Mouse (Mus musculus): ENCODE results near the gene Gm5294.
A peak's percentile ranks its signal among the peaks of the same experiment; 100 is the strongest.

The Gm5294 gene

GRCm38 (mm10) chr5:138819780-138820179, at the start of gene Gm5294:
Gene Gm5294, plus strand, starts transcription at chr5:138820080.
- DNase-seq: no peak

- DNase-seq: no peak
Measured at GRCm38 (mm10) chr5:138775096-138775495, 44.8 kb upstream of the Gm5294 start.

- peak; percentile 52 for DNase-seq
Measured at GRCm38 (mm10) chr5:138776346-138776745, 43.5 kb upstream of the Gm5294 start.

- DNase-seq: peak; percentile 57
Measured at GRCm38 (mm10) chr5:138778731-138779463, 41.0 kb upstream of the Gm5294 start.

GRCm38 (mm10) chr5:138779655-138780054, 40.2 kb upstream of the Gm5294 start:
- DNase-seq: no peak

GRCm38 (mm10) chr5:138782697-138783096, 37.2 kb upstream of the Gm5294 start:
- DNase-seq: no peak

GRCm38 (mm10) chr5:138783181-138783580, 36.7 kb upstream of the Gm5294 start:
- DNase-seq: no peak

- DNase-seq: no peak
Measured at GRCm38 (mm10) chr5:138785986-138786515, 33.8 kb upstream of the Gm5294 start.

- no peak for DNase-seq
Measured at GRCm38 (mm10) chr5:138787648-138788047, 32.2 kb upstream of the Gm5294 start.

- DNase-seq: peak; percentile 30
Measured at GRCm38 (mm10) chr5:138788481-138789211, 31.2 kb upstream of the Gm5294 start.

GRCm38 (mm10) chr5:138790954-138791480, 28.9 kb upstream of the Gm5294 start:
- DNase-seq: no peak

GRCm38 (mm10) chr5:138801588-138802116, 18.2 kb upstream of the Gm5294 start:
- DNase-seq: no peak

GRCm38 (mm10) chr5:138804286-138804685, 15.6 kb upstream of the Gm5294 start:
- DNase-seq: no peak

- no peak for DNase-seq
Measured at GRCm38 (mm10) chr5:138809767-138810166, 10.1 kb upstream of the Gm5294 start.

- no peak for DNase-seq
Measured at GRCm38 (mm10) chr5:138820717-138821332, 945 bp downstream of the Gm5294 start.

- no peak for DNase-seq
Measured at GRCm38 (mm10) chr5:138825090-138825489, 5.2 kb downstream of the Gm5294 start.

GRCm38 (mm10) chr5:138833406-138833805, 13.5 kb downstream of the Gm5294 start:
- no peak for DNase-seq

- DNase-seq: no peak
Measured at GRCm38 (mm10) chr5:138834910-138835309, 15.0 kb downstream of the Gm5294 start.

GRCm38 (mm10) chr5:138840981-138841380, 21.1 kb downstream of the Gm5294 start:
- DNase-seq: no peak

- DNase-seq: no peak
Measured at GRCm38 (mm10) chr5:138843168-138843824, 23.4 kb downstream of the Gm5294 start.

- no peak for DNase-seq
Measured at GRCm38 (mm10) chr5:138846506-138846905, 26.6 kb downstream of the Gm5294 start.

GRCm38 (mm10) chr5:138848102-138848501, 28.2 kb downstream of the Gm5294 start:
- peak; percentile 90 for DNase-seq

All from right cerebral cortex, adult 18-20 months (tissue).